Mouse (Mus musculus) induced T-regulatory cell, adult 2 months (primary cell): ENCODE measurements around the gene Zbtb3.
"Not testable (repeated sequence)": the region's sequence is repeated elsewhere in the genome, so short reads cannot be mapped to it uniquely, and the experiment has no call there.

Experiments used
- DNase-seq: peaks from one replicate; pipeline ENCODE4 v3.0.0-alpha.2; 2012; ENCODE audit warnings: low read depth

Gene Zbtb3

GRCm38 (mm10) chr19:8803879-8804660, 1.7 kb downstream of the Zbtb3 start:
- no peak for DNase-seq

DNA sequence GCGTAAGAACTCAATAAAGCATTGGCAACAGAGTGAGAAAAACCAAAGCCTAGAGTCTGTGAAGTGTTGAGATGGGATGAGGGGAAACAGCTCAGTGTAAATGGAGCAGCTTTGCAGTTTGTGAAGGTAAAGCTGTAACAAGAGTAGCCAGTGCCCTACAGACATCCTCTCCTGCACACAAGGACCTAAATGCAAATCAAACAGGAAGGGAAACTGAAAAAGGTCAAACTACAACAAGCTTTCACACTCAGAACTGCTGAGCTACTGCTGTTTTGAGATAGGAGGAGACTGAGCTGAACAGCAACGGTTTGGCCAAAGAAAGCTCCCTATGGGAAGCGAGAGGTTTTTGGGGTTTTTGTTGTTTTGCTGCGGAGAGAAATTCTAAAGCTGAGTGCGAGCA, 4.5 kb downstream of the Zbtb3 start:
- DNase-seq, result peak; percentile 48

- DNase-seq, result no peak
Observed at GRCm38 (mm10) chr19:8815812-8816211, 13.5 kb downstream of the Zbtb3 start.

- no peak for DNase-seq
Observed at GRCm38 (mm10) chr19:8817001-8817400, 14.6 kb downstream of the Zbtb3 start.

GRCm38 (mm10) chr19:8818301-8818798, 16.0 kb downstream of the Zbtb3 start:
- no peak for DNase-seq

DNA sequence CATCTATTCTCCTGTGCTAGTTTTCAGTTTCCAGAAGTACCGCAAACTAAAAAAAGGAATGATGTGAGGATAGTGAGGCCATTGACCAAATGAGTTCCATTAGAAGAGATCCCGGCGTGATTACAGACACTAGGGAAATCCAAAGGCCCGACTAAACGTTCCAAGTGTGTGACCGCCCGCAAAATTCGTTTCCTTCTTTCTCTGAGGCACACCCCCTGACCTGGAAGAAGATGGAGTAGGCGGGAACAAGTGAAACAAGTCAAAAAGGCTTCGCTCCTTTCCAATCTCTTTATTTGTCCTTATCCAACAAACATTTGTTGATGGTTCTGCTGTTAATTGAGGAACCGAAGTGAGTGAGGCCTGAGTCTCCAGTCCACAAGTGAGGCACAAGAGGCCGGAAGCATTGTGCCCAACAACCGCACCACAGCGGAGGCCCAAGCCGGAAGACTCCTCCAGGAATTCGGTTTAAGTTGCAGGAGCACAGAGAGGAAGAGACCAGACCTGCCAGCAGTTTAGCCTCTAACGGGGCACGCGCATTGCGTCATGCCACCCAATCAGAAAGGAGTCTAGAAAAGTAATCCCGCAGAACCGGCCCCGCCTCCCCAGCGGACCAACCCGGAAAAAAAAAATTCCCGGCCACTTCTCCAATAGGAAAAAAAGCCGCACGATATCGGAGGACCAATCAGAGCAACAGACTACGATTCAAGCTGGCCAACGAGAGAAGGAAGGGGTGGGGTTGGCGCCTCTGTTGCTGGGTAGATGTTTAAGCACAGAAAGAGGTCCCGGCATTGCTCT, 16.6 kb downstream of the Zbtb3 start, which contains the start of gene Ttc9c:
TSS of gene Ttc9c (minus strand) at position 533 of the 795 bp plus-strand sequence.
- DNase-seq, result peak; percentile 97

- DNase-seq, result peak; percentile 99
Observed at GRCm38 (mm10) chr19:8819596-8820423, 17.5 kb downstream of the Zbtb3 start, which contains the start of gene Hnrnpul2. TSS of gene Hnrnpul2 (plus strand) at chr19:8820010.

GRCm38 (mm10) chr19:8820424-8820956, 18.1 kb downstream of the Zbtb3 start:
- no peak for DNase-seq

GRCm38 (mm10) chr19:8821146-8821545, 18.8 kb downstream of the Zbtb3 start:
- no peak for DNase-seq

DNA sequence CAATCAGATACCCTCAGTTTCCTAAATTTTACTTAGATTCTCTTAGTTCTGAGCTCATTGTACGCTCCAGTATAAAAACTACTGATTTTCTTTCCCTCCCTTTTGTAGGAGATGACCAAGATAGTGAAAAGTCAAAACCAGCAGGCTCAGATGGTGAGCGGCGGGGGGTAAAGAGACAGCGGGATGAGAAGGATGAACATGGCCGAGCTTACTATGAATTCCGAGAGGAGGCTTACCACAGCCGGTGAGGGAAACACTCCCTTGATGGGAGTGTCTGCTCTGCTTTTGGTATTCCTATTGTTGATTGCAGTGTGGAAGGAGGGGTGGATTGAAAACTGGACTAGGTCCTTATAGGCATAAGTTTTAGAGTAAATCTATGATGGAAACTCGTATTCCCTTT, 20.3 kb downstream of the Zbtb3 start:
- no peak for DNase-seq

- no peak for DNase-seq
Observed at GRCm38 (mm10) chr19:8829660-8830059, 27.3 kb downstream of the Zbtb3 start, which contains the start of gene AC129217.1. TSS of gene AC129217.1 (plus strand) at chr19:8829773.

DNA sequence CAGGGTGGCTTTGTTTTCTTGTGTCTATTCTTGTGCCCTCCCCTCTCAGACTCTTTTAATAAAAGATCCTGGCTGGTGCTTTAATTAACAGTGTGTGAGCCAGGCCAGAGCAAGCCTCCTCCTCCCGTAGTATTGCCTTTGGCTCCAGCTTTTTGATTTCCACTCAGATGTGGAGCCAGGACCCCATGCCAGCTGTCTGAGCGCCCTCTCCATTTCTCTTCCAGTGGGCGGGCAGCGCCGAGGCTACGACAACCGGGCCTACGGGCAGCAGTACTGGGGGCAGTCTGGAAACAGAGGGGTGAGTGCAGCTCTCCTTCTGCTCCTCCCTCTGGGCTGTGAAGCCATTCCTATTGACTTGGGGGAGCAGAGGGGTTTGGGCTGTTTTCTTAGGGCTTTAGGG, 28.3 kb downstream of the Zbtb3 start:
- DNase-seq, result no peak

DNA sequence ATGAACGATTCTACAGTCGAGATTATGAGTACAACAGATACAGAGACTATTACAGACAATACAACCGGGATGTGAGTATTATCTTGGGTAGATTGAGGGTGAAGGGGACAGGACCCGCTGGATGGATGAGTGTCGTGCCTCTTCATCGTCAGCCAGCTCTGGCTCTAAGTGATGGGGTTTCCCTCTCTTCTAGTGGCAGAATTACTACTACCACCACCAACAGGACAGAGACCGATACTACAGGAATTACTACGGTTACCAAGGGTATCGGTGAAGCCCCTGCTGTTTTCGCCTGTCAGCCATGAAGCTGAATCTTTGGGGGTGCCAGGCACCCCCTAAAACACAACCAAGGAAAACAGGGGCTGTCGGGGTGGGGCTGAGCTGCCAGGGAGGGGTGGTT, 28.9 kb downstream of the Zbtb3 start:
- DNase-seq, result no peak

- no peak for DNase-seq
Observed at GRCm38 (mm10) chr19:8832971-8833370, 30.6 kb downstream of the Zbtb3 start.

GRCm38 (mm10) chr19:8836327-8836726, 34.0 kb downstream of the Zbtb3 start:
- DNase-seq, result not testable (repeated sequence)

DNA sequence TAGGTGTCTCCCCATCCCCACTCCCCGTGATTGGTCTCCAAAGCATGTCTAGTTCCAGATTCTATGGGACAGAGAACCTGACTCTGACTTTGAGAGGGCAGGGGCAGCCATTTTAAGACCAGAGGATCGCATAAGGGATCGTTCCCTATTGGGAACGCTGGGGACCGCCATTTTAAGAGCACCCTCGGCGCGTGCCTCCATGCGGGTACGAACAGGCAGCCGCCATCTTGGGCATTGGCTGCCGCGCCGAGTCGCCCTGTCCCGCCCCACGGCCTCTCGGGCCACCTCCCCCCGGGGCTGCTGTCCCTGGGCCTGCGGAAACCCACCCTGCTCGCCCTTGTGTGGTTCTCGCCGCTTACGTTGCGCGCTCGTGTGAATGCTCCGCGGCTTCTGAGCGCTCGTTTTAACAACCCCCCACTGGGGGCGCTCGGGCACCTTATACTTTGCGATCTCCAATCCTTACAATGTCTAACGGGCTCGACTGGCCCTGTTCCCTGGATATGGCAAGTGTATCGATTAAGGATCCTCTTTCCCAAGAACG, 35.0 kb downstream of the Zbtb3 start, which contains the start of gene Bscl2:
TSS of gene Bscl2 (plus strand) at position 217 of the 541 bp plus-strand sequence.
- peak; percentile 92 for DNase-seq

- no peak for DNase-seq
Observed at GRCm38 (mm10) chr19:8838041-8838730, 35.8 kb downstream of the Zbtb3 start.

- peak; percentile 31 for DNase-seq
Observed at GRCm38 (mm10) chr19:8839103-8839907, 37.0 kb downstream of the Zbtb3 start, which contains the start of gene Gng3. TSS of gene Gng3 (minus strand) at chr19:8839194.

DNA sequence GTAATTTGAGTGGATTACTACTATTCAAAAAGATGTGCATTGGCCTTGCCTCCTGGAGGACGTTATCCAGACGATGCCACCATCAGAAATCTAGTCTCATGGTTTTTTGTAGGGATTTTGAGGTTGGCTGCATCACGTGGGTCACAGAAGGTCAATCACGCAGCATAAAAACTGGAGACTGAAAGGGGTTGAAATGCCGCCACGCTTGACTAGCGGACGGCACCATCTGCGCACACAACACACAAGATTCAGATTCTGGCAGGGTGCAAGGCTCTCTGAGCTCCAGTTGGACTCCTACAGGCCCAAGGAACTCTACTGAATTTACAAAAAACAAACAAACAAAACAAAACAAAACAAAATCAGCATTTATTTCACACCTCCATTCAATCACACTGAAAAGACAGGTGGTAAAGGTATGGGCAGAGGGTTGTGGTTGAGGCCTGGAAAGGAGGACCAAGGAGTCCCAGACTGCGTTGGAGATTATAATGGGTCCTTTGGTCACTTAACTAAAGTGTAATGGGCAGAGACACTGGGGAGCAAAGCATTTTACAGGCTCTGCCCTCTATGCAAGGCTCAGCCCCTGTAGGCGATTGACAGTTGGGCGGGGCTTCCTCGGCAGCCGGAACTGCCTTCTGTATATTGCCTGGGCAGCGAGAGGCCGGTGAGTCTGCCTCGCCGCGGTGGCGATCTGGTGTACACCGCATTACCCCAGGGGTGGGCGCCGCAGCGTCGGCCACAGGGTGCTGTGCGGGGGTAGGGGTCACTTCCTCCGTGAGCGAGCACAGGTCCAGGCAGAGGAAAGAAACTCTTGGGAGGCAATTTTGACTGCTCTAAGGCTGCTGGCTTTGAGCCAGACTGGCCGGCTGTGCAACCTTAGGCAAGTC, 37.8 kb downstream of the Zbtb3 start:
- peak; percentile 76 for DNase-seq
